Mouse (Mus musculus): Measurements from ENCODE around the gene Tbkbp1.

DNA sequence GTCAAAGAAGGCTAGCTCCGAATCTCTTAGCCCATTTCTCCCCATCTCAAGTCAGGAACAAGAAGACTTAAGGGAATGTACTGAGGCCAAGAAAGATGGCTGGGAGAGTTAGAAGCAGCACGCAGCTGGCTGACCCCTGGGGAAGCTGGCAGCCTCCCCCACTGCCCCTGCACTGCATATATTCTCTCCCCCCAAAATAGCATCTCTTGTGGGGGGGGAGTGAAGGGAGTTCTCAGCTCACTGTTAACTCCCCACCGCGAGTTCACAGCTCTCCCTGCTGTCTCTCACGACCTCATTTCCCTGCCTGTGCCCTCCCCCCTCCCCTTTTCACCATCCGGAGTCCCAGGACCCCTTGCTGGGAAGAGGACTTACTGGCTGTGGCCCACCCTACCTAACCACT, 19.1 kb downstream of the Tbkbp1 start:
- TF ChIP-seq POLR2A (IDR thresholded peaks at IDR 0.05; ENCODE audit: insufficient read depth, low read depth, low read length) (no peak), CTCF (IDR thresholded peaks at IDR 0.05; ENCODE audit: insufficient read depth, low read depth, low read length) (no peak)
